Mouse (Mus musculus): Measurements from ENCODE around the gene Hsd3b4. TPM values are rescaled to one million over a fixed set of nuclear protein-coding genes. Genes with fewer than 3 reads are reported as not detected.
"Not testable (repeated sequence)": the region's sequence is repeated elsewhere in the genome, so short reads cannot be mapped to it uniquely, and the experiment has no call there.

Hsd3b4 gene
- not detected for total RNA-seq (2021)

DNA sequence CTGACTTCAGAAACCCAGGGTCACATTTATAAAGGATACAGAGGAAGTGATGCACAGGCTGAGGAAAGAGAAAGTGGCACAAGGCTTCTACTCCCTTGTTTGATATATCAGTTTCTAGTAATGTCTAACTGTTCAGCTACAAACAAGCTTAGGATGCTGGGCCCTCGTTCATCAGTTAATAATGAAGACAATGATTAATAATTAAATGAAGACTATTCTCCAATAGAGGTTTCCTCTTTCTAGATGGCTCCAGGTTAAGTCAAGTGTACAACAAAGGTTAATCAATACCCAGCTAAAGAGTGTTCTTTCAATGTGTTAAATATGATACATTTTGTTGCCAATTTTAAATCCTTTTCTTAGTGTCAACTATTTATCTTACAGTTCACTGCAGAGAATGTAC is at the start of gene Hsd3b4:
Gene Hsd3b4, minus strand, starts transcription at position 101 of the 400 bp plus-strand sequence.
- DNase-seq (ENCODE audit: low spot score in 2 of 2); intact Hi-C loops (cut with DNase I): not testable (repeated sequence)

DNA sequence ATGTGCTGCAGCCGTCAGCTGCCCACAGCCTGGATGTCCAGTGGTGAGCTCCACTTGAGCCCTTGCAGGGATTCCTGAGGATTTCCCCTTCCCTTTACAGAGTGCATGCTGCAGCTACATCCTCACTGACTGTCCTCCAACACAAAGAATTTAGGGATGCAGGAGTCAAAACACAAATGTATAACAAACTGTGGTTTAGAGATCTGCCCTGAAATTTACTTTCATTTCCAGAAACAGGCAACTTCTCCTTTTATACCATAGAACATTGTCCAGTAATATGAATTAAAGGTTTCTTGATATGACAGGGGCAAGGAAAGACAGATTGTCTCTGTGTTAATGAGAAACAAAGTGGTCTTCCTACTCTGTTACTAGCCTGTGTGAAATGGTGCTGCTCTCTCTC is 40.5 kb upstream of the Hsd3b4 start:
- DNase-seq (ENCODE audit: low spot score in 2 of 2); intact Hi-C loops (cut with DNase I): not testable (repeated sequence)

DNA sequence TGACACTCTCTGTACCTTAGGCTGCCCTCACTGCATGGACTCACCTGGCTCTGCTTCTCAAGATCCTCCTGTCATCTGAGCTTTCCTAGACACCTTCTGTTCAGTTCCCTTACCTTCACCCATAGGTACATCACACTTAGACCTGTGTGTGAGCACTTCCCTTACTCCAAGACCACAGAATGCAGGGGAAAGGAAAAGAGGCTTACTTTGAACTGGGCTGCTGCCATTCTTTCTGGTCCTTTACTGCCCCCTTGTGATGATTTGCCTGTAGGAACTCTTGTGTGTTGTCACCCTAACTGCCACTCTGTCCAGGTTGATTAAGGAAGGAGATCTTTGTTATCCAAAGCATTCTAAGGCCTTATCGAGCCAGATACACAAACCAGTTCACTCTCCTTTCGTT is 39.9 kb upstream of the Hsd3b4 start:
- intact Hi-C loops (cut with DNase I): not testable (repeated sequence)

DNA sequence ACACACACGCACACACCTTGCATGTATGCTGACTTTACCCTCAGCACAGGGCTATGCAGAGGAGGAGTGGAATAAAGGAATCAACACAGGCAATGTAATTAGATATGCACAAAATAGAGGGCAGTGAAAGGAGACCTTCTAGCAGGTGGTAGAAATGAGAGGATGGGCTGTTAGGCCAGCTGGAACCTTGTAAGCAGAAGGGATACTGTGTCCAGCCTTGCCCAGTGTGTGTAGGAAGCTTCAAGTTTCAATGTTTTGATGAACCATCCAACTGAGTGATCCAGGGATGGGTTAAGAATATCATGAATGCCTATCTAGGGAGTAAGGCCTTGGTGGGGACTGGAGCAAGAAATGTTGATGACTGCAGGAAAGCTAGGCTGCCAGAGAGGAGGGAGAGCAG is 38.2 kb upstream of the Hsd3b4 start:
- DNase-seq (ENCODE audit: low spot score in 2 of 2); intact Hi-C loops (cut with DNase I): not testable (repeated sequence)

More for the DNA sequence above, 39.9 kb upstream of the Hsd3b4 start:
- DNase-seq (ENCODE audit: low spot score in 2 of 2): not testable (repeated sequence)

DNA sequence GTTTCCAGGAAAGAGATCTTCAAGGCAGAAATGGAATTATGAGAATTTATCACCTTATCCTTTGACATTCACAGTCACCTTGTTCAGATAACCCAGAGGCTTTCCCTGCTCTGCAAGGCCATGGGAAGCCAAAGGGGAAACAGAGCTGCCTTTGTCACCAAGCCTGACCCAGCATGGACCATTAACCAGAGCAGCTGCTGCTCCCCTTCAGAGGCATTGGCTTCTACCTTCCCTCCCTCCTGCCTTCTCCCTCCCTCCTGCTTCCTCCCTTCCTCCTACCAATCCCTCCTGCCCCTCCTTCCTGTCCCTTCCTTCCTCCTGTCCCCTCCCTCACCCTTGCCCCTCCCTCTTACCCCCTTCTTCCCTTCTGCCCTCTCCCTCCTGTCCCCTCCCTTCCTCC is 37.3 kb upstream of the Hsd3b4 start:
- intact Hi-C loops (cut with DNase I); DNase-seq (ENCODE audit: low spot score in 2 of 2): not testable (repeated sequence)

DNA sequence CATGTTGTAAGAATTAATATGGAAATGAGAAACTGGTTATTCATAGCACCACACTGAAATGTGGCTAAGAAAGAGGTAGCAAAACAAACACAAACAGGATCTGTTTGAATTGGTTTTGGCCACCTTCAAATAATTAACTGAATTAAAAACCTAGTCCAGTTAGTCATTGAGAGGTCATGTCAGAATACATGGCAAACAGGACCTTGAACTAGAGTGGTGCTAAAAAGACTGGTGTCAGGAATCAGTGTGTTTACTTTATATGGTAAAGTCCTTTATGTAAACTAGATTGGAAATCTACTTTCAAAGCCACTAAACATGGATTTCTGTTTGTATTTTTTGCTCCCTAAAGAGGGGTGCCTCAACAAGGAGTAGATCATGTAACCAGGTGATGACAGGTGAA is 14.7 kb upstream of the Hsd3b4 start:
- DNase-seq (ENCODE audit: low spot score in 2 of 2); intact Hi-C loops (cut with DNase I): not testable (repeated sequence)

DNA sequence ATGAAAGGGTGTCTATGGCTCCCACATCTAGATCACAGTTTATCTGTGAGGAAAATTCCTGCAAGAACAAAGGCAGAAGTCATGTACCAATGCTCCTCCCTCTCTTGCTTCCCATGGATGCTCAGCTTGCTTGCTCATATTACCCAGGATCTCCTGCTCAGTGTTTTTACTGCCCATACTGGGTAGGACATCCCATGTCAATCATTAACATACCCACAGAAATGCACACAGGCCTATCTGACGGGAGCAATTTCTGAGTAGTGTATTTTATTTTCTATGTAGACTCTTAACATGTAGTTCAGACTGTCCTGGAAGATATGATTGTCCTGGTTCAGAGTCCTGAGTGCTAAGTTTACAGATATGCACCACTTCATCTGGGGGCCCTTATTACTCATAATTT is 14.2 kb upstream of the Hsd3b4 start:
- DNase-seq (ENCODE audit: low spot score in 2 of 2); intact Hi-C loops (cut with DNase I): not testable (repeated sequence)

DNA sequence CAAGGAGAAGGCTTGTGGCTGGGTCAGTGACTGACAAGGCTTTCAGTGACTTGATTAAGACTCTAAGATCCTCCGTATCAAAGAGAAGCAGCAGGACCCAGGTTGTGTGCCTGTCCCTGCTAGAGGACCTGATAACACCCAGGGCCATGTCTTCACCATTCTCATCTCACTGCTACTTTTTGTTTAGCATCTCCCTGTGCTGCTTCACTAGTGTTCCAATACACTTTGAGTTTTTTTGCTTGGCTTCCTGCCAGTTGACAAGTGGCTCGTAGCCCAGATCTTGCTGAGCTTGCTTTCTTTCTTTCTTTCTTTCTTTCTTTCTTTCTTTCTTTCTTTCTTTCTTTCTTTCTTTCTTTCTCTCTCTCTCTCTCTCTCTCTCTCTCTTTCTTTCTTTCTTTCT is 12.5 kb upstream of the Hsd3b4 start:
- intact Hi-C loops (cut with DNase I); DNase-seq (ENCODE audit: low spot score in 2 of 2): not testable (repeated sequence)

DNA sequence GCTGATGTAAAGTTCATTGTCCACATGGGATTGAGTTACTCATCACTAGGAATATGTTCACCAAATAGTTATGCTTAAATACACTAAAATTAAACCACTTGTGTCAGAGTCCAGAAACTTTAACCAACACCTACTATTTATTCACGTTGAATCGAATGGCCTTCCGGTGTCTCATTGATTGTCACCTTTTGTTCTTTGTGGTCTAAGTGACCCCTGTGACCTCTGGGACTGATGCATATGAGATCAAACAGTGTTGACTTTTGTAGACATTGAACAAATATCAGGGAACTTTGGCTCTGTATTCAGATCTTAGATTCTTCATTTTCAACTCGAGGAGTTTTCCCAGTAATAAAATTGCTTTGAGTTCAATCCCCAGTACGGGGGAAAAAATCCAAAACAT is 3.1 kb downstream of the Hsd3b4 start:
- intact Hi-C loops (cut with DNase I); DNase-seq (ENCODE audit: low spot score in 2 of 2): not testable (repeated sequence)

DNA sequence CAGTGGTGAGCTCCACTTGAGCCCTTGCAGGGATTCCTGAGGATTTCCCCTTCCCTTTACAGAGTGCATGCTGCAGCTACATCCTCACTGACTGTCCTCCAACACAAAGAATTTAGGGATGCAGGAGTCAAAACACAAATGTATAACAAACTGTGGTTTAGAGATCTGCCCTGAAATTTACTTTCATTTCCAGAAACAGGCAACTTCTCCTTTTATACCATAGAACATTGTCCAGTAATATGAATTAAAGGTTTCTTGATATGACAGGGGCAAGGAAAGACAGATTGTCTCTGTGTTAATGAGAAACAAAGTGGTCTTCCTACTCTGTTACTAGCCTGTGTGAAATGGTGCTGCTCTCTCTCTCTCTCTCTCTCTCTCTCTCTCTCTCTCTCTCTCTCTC is 12.9 kb downstream of the Hsd3b4 start:
- intact Hi-C loops (cut with DNase I); DNase-seq (ENCODE audit: low spot score in 2 of 2): not testable (repeated sequence)

DNA sequence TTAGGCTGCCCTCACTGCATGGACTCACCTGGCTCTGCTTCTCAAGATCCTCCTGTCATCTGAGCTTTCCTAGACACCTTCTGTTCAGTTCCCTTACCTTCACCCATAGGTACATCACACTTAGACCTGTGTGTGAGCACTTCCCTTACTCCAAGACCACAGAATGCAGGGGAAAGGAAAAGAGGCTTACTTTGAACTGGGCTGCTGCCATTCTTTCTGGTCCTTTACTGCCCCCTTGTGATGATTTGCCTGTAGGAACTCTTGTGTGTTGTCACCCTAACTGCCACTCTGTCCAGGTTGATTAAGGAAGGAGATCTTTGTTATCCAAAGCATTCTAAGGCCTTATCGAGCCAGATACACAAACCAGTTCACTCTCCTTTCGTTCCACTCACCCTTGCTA is 13.6 kb downstream of the Hsd3b4 start:
- intact Hi-C loops (cut with DNase I); DNase-seq (ENCODE audit: low spot score in 2 of 2): not testable (repeated sequence)

DNA sequence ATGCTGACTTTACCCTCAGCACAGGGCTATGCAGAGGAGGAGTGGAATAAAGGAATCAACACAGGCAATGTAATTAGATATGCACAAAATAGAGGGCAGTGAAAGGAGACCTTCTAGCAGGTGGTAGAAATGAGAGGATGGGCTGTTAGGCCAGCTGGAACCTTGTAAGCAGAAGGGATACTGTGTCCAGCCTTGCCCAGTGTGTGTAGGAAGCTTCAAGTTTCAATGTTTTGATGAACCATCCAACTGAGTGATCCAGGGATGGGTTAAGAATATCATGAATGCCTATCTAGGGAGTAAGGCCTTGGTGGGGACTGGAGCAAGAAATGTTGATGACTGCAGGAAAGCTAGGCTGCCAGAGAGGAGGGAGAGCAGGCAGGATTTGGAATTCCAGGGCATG is 15.3 kb downstream of the Hsd3b4 start:
- DNase-seq (ENCODE audit: low spot score in 2 of 2); intact Hi-C loops (cut with DNase I): not testable (repeated sequence)

DNA sequence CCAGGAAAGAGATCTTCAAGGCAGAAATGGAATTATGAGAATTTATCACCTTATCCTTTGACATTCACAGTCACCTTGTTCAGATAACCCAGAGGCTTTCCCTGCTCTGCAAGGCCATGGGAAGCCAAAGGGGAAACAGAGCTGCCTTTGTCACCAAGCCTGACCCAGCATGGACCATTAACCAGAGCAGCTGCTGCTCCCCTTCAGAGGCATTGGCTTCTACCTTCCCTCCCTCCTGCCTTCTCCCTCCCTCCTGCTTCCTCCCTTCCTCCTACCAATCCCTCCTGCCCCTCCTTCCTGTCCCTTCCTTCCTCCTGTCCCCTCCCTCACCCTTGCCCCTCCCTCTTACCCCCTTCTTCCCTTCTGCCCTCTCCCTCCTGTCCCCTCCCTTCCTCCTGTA is 16.1 kb downstream of the Hsd3b4 start:
- DNase-seq (ENCODE audit: low spot score in 2 of 2); intact Hi-C loops (cut with DNase I): not testable (repeated sequence)

DNA sequence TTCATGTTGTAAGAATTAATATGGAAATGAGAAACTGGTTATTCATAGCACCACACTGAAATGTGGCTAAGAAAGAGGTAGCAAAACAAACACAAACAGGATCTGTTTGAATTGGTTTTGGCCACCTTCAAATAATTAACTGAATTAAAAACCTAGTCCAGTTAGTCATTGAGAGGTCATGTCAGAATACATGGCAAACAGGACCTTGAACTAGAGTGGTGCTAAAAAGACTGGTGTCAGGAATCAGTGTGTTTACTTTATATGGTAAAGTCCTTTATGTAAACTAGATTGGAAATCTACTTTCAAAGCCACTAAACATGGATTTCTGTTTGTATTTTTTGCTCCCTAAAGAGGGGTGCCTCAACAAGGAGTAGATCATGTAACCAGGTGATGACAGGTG is 38.8 kb downstream of the Hsd3b4 start:
- DNase-seq (ENCODE audit: low spot score in 2 of 2); intact Hi-C loops (cut with DNase I): not testable (repeated sequence)

DNA sequence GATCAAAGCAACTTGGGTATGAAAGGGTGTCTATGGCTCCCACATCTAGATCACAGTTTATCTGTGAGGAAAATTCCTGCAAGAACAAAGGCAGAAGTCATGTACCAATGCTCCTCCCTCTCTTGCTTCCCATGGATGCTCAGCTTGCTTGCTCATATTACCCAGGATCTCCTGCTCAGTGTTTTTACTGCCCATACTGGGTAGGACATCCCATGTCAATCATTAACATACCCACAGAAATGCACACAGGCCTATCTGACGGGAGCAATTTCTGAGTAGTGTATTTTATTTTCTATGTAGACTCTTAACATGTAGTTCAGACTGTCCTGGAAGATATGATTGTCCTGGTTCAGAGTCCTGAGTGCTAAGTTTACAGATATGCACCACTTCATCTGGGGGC is 39.3 kb downstream of the Hsd3b4 start:
- DNase-seq (ENCODE audit: low spot score in 2 of 2); intact Hi-C loops (cut with DNase I): not testable (repeated sequence)

DNA sequence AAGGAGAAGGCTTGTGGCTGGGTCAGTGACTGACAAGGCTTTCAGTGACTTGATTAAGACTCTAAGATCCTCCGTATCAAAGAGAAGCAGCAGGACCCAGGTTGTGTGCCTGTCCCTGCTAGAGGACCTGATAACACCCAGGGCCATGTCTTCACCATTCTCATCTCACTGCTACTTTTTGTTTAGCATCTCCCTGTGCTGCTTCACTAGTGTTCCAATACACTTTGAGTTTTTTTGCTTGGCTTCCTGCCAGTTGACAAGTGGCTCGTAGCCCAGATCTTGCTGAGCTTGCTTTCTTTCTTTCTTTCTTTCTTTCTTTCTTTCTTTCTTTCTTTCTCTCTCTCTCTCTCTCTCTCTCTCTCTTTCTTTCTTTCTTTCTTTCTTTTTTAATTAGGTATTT is 41.0 kb downstream of the Hsd3b4 start:
- intact Hi-C loops (cut with DNase I); DNase-seq (ENCODE audit: low spot score in 2 of 2): not testable (repeated sequence)

DNA sequence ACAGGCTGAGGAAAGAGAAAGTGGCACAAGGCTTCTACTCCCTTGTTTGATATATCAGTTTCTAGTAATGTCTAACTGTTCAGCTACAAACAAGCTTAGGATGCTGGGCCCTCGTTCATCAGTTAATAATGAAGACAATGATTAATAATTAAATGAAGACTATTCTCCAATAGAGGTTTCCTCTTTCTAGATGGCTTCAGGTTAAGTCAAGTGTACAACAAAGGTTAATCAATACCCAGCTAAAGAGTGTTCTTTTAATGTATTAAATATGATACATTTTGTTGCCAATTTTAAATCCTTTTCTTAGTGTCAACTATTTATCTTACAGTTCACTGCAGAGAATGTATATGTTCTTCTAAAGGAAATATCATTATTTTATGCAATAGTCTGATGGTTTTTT is 53.3 kb downstream of the Hsd3b4 start, which contains the start of gene Gm4450:
Gene Gm4450, minus strand, starts transcription at position 101 of the 400 bp plus-strand sequence.
- intact Hi-C loops (cut with DNase I); DNase-seq (ENCODE audit: low spot score in 2 of 2): not testable (repeated sequence)

DNA sequence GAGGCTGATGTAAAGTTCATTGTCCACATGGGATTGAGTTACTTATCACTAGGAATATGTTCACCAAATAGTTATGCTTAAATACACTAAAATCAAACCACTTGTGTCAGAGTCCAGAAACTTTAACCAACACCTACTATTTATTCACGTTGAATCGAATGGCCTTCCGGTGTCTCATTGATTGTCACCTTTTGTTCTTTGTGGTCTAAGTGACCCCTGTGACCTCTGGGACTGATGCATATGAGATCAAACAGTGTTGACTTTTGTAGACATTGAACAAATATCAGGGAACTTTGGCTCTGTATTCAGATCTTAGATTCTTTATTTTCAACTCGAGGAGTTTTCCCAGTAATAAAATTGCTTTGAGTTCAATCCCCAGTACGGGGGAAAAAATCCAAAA is 56.5 kb downstream of the Hsd3b4 start:
- intact Hi-C loops (cut with DNase I); DNase-seq (ENCODE audit: low spot score in 2 of 2): not testable (repeated sequence)

All from left cerebral cortex, postnatal 36 days (tissue).